Mouse (Mus musculus) stomach, postnatal 0 days (tissue): Measurements from ENCODE around the gene Higd1b. TPM values are rescaled to one million over a fixed set of nuclear protein-coding genes. Genes with fewer than 3 reads are reported as not detected.

Experiments
- ATAC-seq: fragments of 200-750 bp; cut with Nextera tagmentation; 2 replicates; pipeline ENCODE4 v1.8.0; 2017; ENCODE audit not compliant: low FRiP score, low TSS enrichment
- DNase-seq: peaks from one replicate; pipeline ENCODE4 v3.0.0-alpha.2; 2016; ENCODE audit warnings: low spot score
- H3K27ac ChIP-seq: fragments of 300-500 bp; sonication (generic); replicated peaks from 2 replicates; pipeline ENCODE4 v1.5.1; 2014; ENCODE audit warnings: mild to moderate bottlenecking, control low read depth
- H3K27me3 ChIP-seq: fragments of 300-500 bp; sonication (generic); 2 replicates; pipeline ENCODE4 v1.6.1; 2014; ENCODE audit warnings: low read length; ENCODE audit not compliant: control insufficient read depth, insufficient read depth
- H3K36me3 ChIP-seq: fragments of 300-500 bp; sonication (generic); 2 replicates; pipeline ENCODE4 v1.6.1; 2014; ENCODE audit warnings: low read length, mixed read lengths; ENCODE audit not compliant: control insufficient read depth, insufficient read depth
- H3K4me1 ChIP-seq: fragments of 300-500 bp; sonication (generic); replicated peaks from 2 replicates; pipeline ENCODE4 v1.6.1; 2014; ENCODE audit warnings: antibody characterized with exemption; ENCODE audit not compliant: control insufficient read depth, insufficient read depth
- H3K4me2 ChIP-seq: fragments of 300-500 bp; sonication (generic); replicated peaks from 2 replicates; pipeline ENCODE4 v1.6.1; 2014; ENCODE audit warnings: low read depth, mild to moderate bottlenecking, control low read depth, moderate library complexity
- H3K4me3 ChIP-seq: fragments of 300-500 bp; sonication (generic); 2 replicates; pipeline ENCODE4 v1.5.1; 2014; ENCODE audit warnings: low read depth, low read length, control low read depth
- H3K9ac ChIP-seq: fragments of 300-500 bp; sonication (generic); 2 replicates; pipeline ENCODE4 v1.6.1; 2014; ENCODE audit warnings: mild to moderate bottlenecking, low read length, control low read depth, mixed read lengths
- H3K9me3 ChIP-seq: fragments of 300-500 bp; sonication (generic); 2 replicates; pipeline ENCODE4 v1.6.1; 2016; ENCODE audit warnings: low read length; ENCODE audit not compliant: control insufficient read depth
- CTCF ChIP-seq: IDR thresholded peaks from 2 replicates; pipeline ENCODE4 v1.5.1; 2016; ENCODE audit warnings: antibody characterized with exemption, low read depth, mild to moderate bottlenecking, moderate library complexity
- EP300 ChIP-seq: optimal IDR thresholded peaks from 2 replicates; pipeline ENCODE3; 2016; ENCODE audit warnings: antibody characterized with exemption
- WGBS: fragments of 180-500 bp; shearing (Covaris S2); extraction: QIAGEN DNeasy Blood & Tissue Kit; methylation state at CpG from one replicate; pipeline ENCODE4 v1.1.7; 2014; 5-methylcytosine and 5-hydroxymethylcytosine counted together
- polyA plus RNA-seq: library from polyadenylated mRNA; unstranded; fragments of >200 nt; fragmentation: Nextera tagmentation; extraction: Ambion mirVana; gene quantifications from 2 replicates; pipeline ENCODE4 v1.2.1, GENCODE M21; 2015

Higd1b gene
- polyA plus RNA-seq, 1 experiment from 2014 or later, result 5.9 TPM

GRCm38 (mm10) chr11:102887433-102887832 lies 51.8 kb downstream of the Higd1b start:
- Histone ChIP-seq H3K9ac (no peak overlapping the region), H3K27ac (no peak overlapping the region), H3K4me2 (no peak overlapping the region), H3K4me3 (no peak overlapping the region), H3K27me3 (no peaks in the 10 kb centered on the region), H3K4me1 (no peaks in the 10 kb centered on the region), H3K36me3 (no peaks in the 10 kb centered on the region), H3K9me3 (no peaks in the 10 kb centered on the region)
- DNase-seq, result no peak
- WGBS, result 72% methylated on average over 5 of the region's 5 CpGs
- no peak for TF ChIP-seq EP300
- TF ChIP-seq CTCF, result no peak
- ATAC-seq, result no peak

Other genes with a start within 250 kb of the Higd1b start
- 10.2 and 11.8 TPM in 2 replicates for gene Fzd2, start 231.5 kb upstream of the Higd1b start, polyA plus RNA-seq
- 0.23 and 0.39 TPM in 2 replicates for gene Meioc, start 172.1 kb upstream of the Higd1b start, polyA plus RNA-seq
- gene Ccdc43, start 138.1 kb upstream of the Higd1b start, polyA plus RNA-seq, result 19.0 and 20.8 TPM in 2 replicates
- gene Adam11, start 74.4 kb upstream of the Higd1b start, polyA plus RNA-seq, result 1.8 and 2.0 TPM in 2 replicates
- gene Gjc1, start 16.1 kb upstream of the Higd1b start, polyA plus RNA-seq, result 18.1 and 21.1 TPM in 2 replicates
- 62.0 and 65.2 TPM in 2 replicates for gene Eftud2, start 45.1 kb downstream of the Higd1b start, polyA plus RNA-seq
- 0.30 and 0.56 TPM in 2 replicates for gene Ccdc103, start 45.4 kb downstream of the Higd1b start, polyA plus RNA-seq
- not detected in 2 replicates for gene Fam187a, start 49.3 kb downstream of the Higd1b start, polyA plus RNA-seq
- gene Gfap, start 65.1 kb downstream of the Higd1b start, polyA plus RNA-seq, result 0.68 and 1.1 TPM in 2 replicates
- gene Kif18b, start 89.3 kb downstream of the Higd1b start, polyA plus RNA-seq, result 1.1 and 1.3 TPM in 2 replicates
- gene C1ql1, start 110.8 kb downstream of the Higd1b start, polyA plus RNA-seq, result 1.4 and 1.9 TPM in 2 replicates
- gene Nmt1, start 192.3 kb downstream of the Higd1b start, polyA plus RNA-seq, result 45.9 and 52.3 TPM in 2 replicates
- 36.8 and 42.3 TPM in 2 replicates for gene Dcakd, start 192.5 kb downstream of the Higd1b start, polyA plus RNA-seq